Mouse (Mus musculus) heart, embryonic 16.5 days (tissue): ENCODE results near the gene Arrb2. TPM values are rescaled to one million over a fixed set of nuclear protein-coding genes. Genes with fewer than 3 reads are reported as not detected.
A peak's percentile ranks its signal among the peaks of the same experiment; 100 is the strongest.

Experiments
- ATAC-seq: fragments of 200-750 bp; cut with Nextera tagmentation; replicated peaks from 2 replicates; pipeline ENCODE4 v1.8.0; 2017; ENCODE audit warnings: moderate number of reproducible peaks; ENCODE audit not compliant: insufficient read depth, low FRiP score; ENCODE audit errors: extremely low read depth
- H3K27ac ChIP-seq: fragments of 300-500 bp; sonication (generic); 2 replicates; pipeline ENCODE4 v1.5.1; 2014; ENCODE audit warnings: mild to moderate bottlenecking, low read length, control low read depth, moderate library complexity
- H3K27me3 ChIP-seq: fragments of 300-500 bp; sonication (generic); 2 replicates; pipeline ENCODE4 v1.6.1; 2014; ENCODE audit warnings: low read length, mixed read lengths; ENCODE audit not compliant: control insufficient read depth, insufficient read depth
- H3K36me3 ChIP-seq: fragments of 300-500 bp; sonication (generic); 2 replicates; pipeline ENCODE4 v1.6.1; 2014; ENCODE audit not compliant: control insufficient read depth, insufficient read depth
- H3K4me1 ChIP-seq: fragments of 300-500 bp; sonication (generic); 2 replicates; pipeline ENCODE4 v1.6.1; 2014; ENCODE audit warnings: low read length, mixed read lengths; ENCODE audit not compliant: control insufficient read depth, insufficient read depth
- H3K4me2 ChIP-seq: fragments of 300-500 bp; sonication (generic); 2 replicates; pipeline ENCODE4 v1.6.1; 2014; ENCODE audit warnings: low read depth, mild to moderate bottlenecking, control low read depth, low read length
- H3K4me3 ChIP-seq: fragments of 300-500 bp; sonication (generic); 2 replicates; pipeline ENCODE4 v1.5.1; 2014; ENCODE audit warnings: mild to moderate bottlenecking, control low read depth, low read length
- H3K9ac ChIP-seq: fragments of 300-500 bp; sonication (generic); 2 replicates; pipeline ENCODE4 v1.6.1; 2014; ENCODE audit warnings: low read length, control low read depth
- H3K9me3 ChIP-seq: fragments of 300-500 bp; sonication (generic); replicated peaks from 2 replicates; pipeline ENCODE4 v1.6.1; 2016; ENCODE audit warnings: low read length; ENCODE audit not compliant: control insufficient read depth
- WGBS: fragments of 180-500 bp; shearing (Covaris S2); extraction: QIAGEN DNeasy Blood & Tissue Kit; methylation state at CpG from one replicate; pipeline ENCODE4 v1.1.7; 2014; 5-methylcytosine and 5-hydroxymethylcytosine counted together
- polyA plus RNA-seq: library from polyadenylated mRNA; unstranded; fragments of >200 nt; fragmentation: Nextera tagmentation; extraction: Ambion mirVana; gene quantifications from 2 replicates; pipeline ENCODE4 v1.2.1, GENCODE M21; 2015

The Arrb2 gene
- polyA plus RNA-seq, 1 experiment from 2014 or later = 11.7 TPM

DNA sequence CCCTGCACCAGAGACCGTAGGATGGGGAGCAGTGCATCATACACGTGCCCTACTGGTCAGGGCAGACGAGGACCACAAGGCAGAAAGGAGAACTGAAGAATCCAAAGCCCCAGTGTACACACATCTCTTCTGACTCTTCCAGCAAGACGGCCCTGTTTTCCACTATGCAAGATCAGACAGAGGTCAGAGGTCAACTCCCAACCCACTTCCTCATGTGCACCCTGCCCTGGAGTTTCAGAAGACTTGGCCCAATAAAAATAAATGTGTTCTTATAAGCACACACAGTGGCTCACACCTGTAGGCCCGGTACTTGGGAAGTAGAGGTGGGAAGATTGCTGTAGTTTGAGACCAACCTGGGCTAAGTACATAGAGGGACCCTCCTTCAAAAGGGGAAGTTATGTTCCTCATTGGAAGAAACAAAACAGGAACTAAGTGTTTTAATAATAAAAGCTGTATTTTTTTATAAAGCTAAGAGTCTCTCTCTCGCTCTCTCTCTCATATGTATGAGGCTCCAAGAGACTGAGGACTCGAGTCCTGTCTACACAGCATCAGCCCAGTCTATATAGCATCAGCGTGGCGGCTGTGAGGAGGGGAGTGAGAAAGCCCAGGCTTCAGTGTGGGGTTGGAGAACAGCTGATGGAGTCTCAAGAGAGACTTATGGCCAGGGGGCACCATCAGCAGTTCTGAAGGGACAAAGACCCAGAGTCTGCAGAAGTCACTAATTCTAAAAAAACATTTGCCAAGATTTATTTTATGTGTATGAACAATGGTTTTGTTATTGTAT is 21.0 kb downstream of the Arrb2 start:
- H3K4me1 ChIP-seq = peaks cover 12% of the 10 kb centered on the region
- no peak for ATAC-seq
- no peak overlapping the region for H3K4me2 ChIP-seq
- peaks cover 2% of the 10 kb centered on the region; the same call in 1 of the 2 replicates for H3K36me3 ChIP-seq
- H3K9ac ChIP-seq = no peak overlapping the region
- no peak overlapping the region for H3K4me3 ChIP-seq
- H3K27ac ChIP-seq = no peak overlapping the region
- H3K27me3 ChIP-seq = peaks cover under 1% of the 10 kb centered on the region; the same call in 1 of the 2 replicates
- H3K9me3 ChIP-seq = no peaks in the 10 kb centered on the region
- WGBS = 82% methylated on average over 9 of the region's 9 CpGs

DNA sequence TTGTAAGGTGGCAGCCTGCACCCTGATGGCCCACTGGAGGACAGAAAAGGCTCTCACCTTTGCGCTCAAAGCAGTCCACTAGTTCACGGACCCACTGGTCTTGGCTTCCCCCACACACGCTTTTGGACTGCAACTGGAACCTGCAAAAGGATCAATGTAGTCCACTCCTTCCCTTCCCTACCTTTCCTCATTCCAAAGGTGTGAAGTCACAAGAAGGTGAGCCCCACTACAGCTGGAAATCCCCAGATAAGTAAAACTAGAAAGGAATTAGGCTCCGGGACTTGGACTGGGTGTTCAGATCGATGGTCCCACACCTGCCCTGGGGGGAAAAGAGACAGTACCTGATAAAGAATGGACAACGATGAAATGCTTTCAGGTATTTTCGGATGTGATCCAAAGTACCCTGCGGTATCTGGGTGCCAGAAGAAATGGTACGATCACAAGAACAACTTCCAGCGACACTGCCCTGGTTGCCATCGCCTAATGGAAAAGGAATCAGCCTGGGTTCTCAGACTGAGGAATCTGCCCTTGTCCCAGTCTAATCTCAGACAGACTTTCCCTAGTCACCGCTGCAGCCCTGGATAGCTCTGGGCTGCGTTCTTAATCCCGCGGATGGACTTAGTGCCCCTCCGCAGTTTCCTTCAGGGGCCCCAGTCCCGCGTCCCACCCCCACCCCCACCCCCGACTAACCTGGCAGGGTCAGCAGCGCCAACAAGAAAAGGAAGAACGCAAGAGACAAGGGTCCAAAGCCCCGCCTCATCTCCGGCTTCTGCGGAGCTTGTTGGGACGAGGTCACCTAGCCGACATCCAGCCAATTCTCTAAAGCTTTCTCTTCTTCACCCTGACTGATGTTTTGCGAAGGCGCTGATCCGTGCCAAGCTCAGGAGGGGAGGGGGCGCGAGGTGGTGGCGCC is 26.5 kb downstream of the Arrb2 start, which contains the start of gene Zmynd15:
TSS of gene Zmynd15 (plus strand) at position 746 of the 913 bp plus-strand sequence.
- peak within 1 kb of the TSS; percentile 97 for H3K4me2 ChIP-seq
- ATAC-seq = 0 out of 2 replicates have a peak, but pooled peaks have one; percentile 2
- peaks cover 15% of the 10 kb centered on the region for H3K27me3 ChIP-seq
- H3K27ac ChIP-seq = peak within 1 kb of the TSS; percentile 51; the same call in 1 of the 2 replicates
- H3K9ac ChIP-seq = peak within 1 kb of the TSS; percentile 82
- H3K4me3 ChIP-seq = peak within 1 kb of the TSS; percentile 76
- 0 out of 2 replicates have a peak, but pooled peaks cover 2% of the 10 kb centered on the region for H3K36me3 ChIP-seq
- 14% methylated on average over 31 of the region's 32 CpGs for WGBS
- peaks cover 7% of the 10 kb centered on the region; the same call in 1 of the 2 replicates for H3K4me1 ChIP-seq
- 0 out of 2 replicates have a peak, but pooled peaks cover 2% of the 10 kb centered on the region for H3K9me3 ChIP-seq

DNA sequence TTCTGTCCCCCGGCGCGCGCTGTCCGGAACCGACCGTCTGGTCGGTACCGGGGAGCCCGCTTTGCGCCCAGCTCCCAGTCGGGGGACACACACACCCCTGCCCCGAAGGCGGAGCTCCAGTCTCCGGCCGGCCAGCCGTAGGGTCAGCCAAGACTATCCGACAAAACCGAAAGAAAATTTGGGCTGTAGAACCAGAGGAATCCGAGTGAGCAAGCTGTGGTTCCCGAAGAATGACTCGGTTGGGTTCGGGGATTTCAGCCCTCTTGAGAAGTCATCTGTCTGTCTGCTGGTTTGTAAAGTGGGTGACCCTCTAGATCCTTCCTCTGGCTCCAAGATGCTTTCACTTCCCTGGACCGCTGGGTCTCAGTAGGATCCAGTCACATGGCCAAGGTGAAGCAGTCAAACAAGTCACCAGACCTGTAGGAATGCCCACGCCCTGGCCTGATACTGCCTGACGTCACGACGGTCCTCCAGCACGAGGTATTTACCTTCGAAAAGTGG is 27.2 kb downstream of the Arrb2 start, which contains the start of gene Cxcl16:
TSS of gene Cxcl16 (minus strand) at position 384 of the 501 bp plus-strand sequence.
- Histone ChIP-seq H3K4me3 (peak within 1 kb of the TSS; percentile 76), H3K27me3 (peaks cover 21% of the 10 kb centered on the region), H3K9me3 (0 out of 2 replicates have a peak, but pooled peaks cover 2% of the 10 kb centered on the region), H3K4me2 (peak within 1 kb of the TSS; percentile 97), H3K36me3 (0 out of 2 replicates have a peak, but pooled peaks cover 2% of the 10 kb centered on the region), H3K27ac (peak within 1 kb of the TSS; percentile 51; the same call in 1 of the 2 replicates), H3K4me1 (peaks cover 7% of the 10 kb centered on the region; the same call in 1 of the 2 replicates), H3K9ac (peak within 1 kb of the TSS; percentile 82)
- ATAC-seq = peak; percentile 18; the same call in 1 of the 2 replicates
- WGBS = 4% methylated on average over 30 of the region's 30 CpGs

DNA sequence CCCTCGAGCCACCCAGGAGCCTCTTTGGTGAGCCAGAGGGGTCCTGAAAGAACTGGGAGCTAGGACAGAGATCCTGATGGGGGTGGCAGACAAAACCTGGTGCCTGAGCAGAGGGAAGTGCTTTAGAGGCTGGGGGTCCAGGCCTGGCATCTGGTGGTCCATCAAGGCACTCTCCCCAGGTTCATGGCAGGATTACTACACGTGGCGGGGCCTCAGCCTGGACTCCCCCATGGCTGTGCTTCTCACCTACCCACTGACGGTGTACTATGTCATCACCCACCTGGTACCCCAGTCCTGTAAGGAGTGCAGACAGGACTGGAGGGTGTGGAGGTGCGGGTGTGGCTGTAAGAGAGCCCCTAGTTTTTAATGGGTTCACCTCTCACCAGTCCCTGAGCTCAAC is 31.5 kb downstream of the Arrb2 start:
- 0 out of 2 replicates have a peak, but pooled peaks cover 2% of the 10 kb centered on the region for H3K9me3 ChIP-seq
- H3K4me1 ChIP-seq = peaks cover 12% of the 10 kb centered on the region
- no peak overlapping the region for H3K4me3 ChIP-seq
- 70% methylated on average over 5 of the region's 5 CpGs for WGBS
- H3K36me3 ChIP-seq = no peaks in the 10 kb centered on the region
- no peak for ATAC-seq
- peaks cover 28% of the 10 kb centered on the region for H3K27me3 ChIP-seq
- H3K27ac ChIP-seq = no peak overlapping the region
- no peak overlapping the region for H3K4me2 ChIP-seq
- no peak overlapping the region for H3K9ac ChIP-seq

DNA sequence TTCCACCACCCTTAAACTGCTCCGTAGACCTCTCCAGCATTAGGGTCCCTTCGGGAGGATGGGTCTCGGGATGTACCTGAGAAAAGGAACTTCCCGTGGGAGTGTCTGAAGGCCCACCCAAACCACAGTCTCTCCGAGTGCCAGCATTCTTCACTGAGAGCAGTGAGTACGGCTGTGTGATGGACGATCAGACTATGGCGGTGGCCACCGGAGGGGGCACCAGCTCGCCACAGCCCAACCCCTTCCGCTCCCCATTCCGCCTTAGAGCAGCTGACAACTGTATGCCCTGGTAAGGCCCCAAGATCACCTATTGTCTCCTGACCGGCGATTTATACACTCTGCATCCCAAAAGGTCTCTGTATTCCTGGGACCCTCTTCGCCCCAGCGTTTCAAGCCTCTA is 32.8 kb downstream of the Arrb2 start:
- ATAC-seq = no peak
- H3K27ac ChIP-seq = no peak overlapping the region
- peak overlapping the region; percentile 52; the same call in 1 of the 2 replicates for H3K9ac ChIP-seq
- peaks cover 10% of the 10 kb centered on the region for H3K4me1 ChIP-seq
- H3K4me3 ChIP-seq = peak overlapping the region; percentile 48; the same call in 1 of the 2 replicates
- peaks cover 21% of the 10 kb centered on the region for H3K27me3 ChIP-seq
- no peaks in the 10 kb centered on the region for H3K36me3 ChIP-seq
- H3K9me3 ChIP-seq = 0 out of 2 replicates have a peak, but pooled peaks cover 2% of the 10 kb centered on the region
- H3K4me2 ChIP-seq = peak overlapping the region; percentile 73
- WGBS = 26% methylated on average over 16 of the region's 16 CpGs

DNA sequence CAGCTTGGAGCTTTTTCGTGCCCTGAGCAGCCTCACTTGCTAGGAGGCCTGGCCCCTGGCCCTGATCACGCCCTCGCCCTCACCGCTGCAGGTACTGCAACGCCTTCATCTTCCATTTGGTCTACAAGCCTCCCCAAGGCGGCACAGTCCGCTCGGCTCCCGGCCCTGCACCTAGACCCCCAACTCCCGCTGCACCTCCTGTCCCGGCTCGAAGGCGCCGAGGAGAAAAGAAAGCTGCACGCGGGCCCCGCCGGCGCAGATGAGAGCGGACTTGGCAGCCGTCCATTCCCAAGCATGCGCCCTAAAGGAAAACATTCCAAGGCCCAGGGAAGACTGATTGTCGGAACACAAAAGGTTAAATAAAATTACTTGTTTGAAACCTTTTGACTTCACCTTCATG is 33.4 kb downstream of the Arrb2 start:
- peaks cover 10% of the 10 kb centered on the region for H3K4me1 ChIP-seq
- peaks cover 21% of the 10 kb centered on the region for H3K27me3 ChIP-seq
- peak overlapping the region; percentile 73 for H3K4me2 ChIP-seq
- H3K27ac ChIP-seq = no peak overlapping the region
- WGBS = 9% methylated on average over 23 of the region's 23 CpGs
- H3K4me3 ChIP-seq = peak overlapping the region; percentile 48
- no peak for ATAC-seq
- 0 out of 2 replicates have a peak, but pooled peaks cover 2% of the 10 kb centered on the region for H3K9me3 ChIP-seq
- H3K36me3 ChIP-seq = no peaks in the 10 kb centered on the region
- peak overlapping the region; percentile 52 for H3K9ac ChIP-seq

DNA sequence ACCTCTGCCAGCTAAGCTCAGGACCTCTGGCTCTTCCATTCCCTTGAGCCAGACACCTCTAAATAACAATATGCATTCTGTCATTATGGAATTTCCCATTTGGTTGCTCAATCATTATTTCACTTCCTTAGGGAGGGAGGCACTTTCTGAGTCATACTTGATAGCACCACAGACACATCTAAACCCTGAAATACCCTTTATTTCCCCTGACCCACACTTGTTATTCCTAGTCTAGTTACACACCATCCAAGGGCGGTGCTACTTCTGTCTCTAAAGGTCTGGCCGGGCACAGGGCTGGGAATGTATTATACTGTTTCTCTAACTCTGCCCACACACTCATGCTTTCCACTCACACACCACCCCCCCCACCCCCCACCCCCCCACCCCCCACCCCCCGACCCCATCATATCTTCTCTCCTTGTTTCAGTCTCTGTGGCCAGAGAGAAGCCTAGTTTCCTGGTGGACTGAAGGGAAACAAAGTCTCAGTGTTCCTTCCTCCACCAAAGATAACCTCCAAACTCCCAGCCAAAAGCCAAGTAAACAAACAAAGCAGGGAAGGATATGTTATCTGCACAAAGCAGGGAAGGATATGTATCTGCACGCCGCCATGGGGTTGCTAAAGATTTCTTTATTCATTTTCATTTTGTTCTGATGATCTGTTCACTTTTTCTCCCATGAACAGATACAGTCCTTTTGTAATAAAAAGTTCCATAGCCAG is 35.6 kb downstream of the Arrb2 start:
- ATAC-seq = peak; percentile 76; the same call in 1 of the 2 replicates
- no peak overlapping the region for H3K9ac ChIP-seq
- 59% methylated on average over 5 of the region's 5 CpGs for WGBS
- H3K4me1 ChIP-seq = peaks cover 10% of the 10 kb centered on the region
- no peak overlapping the region for H3K4me2 ChIP-seq
- peak overlapping the region; percentile 81 for H3K27ac ChIP-seq
- H3K36me3 ChIP-seq = no peaks in the 10 kb centered on the region
- no peak overlapping the region for H3K4me3 ChIP-seq
- H3K9me3 ChIP-seq = no peaks in the 10 kb centered on the region
- peaks cover 21% of the 10 kb centered on the region for H3K27me3 ChIP-seq

DNA sequence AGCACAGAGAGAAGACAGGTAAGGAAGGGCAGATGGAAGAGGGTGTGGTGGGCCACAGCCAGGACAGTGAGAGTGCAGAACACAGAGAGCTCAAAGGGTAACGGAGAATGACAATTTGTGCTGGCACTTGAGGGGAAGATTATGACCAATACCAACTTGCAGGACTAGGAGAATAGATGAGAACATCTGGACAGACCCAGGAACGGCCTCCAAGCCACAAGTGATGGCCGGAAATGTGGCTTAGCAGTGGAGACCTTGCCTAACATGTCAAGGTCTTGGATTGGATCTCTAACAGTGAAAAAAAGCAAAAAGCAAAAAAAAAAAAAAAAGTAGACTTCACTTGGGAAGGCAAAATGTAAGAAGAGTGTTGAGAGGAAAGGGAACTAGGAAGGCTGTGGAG is 37.3 kb downstream of the Arrb2 start:
- no peak for ATAC-seq
- Histone ChIP-seq H3K27me3 (peaks cover 10% of the 10 kb centered on the region), H3K4me2 (no peak overlapping the region), H3K36me3 (no peaks in the 10 kb centered on the region), H3K9me3 (no peaks in the 10 kb centered on the region), H3K4me1 (peaks cover 10% of the 10 kb centered on the region), H3K27ac (no peak overlapping the region), H3K4me3 (no peak overlapping the region), H3K9ac (no peak overlapping the region)
- WGBS = 83% methylated on average over 3 of the region's 3 CpGs
